Mouse (Mus musculus): ENCODE data around the gene Tmem171. TPM values are rescaled to one million over a fixed set of nuclear protein-coding genes. Genes with fewer than 3 reads are reported as not detected.

Gene Tmem171
- total RNA-seq (2014; rRNA removed) = not detected in 2 replicates
- not detected in 2 replicates for polyA plus RNA-seq (2015; fragmentation: Nextera tagmentation; extraction: Ambion mirVana)

GRCm38 (mm10) chr13:98694773-98695314 lies at the start of gene Tmem171:
Tmem171 (minus strand) TSS chr13:98694834.
- peak within 1 kb of the TSS; percentile 64 for H3K4me2 ChIP-seq (ENCODE audit: low read depth, low read length)
- ATAC-seq (peak; percentile 72; the same call in 1 of the 2 replicates), DNase-seq (ENCODE audit: low spot score) (peak; percentile 12)
- H3K9me3 ChIP-seq (ENCODE audit: low read length) = no peaks in the 10 kb centered on the region
- H3K27ac ChIP-seq = no peak within 1 kb of the TSS
- H3K4me1 ChIP-seq (ENCODE audit: insufficient read depth, low read length) = 0 out of 2 replicates have a peak, but pooled peaks cover 7% of the 10 kb centered on the region
- 9% methylated on average over 42 of the region's 44 CpGs for WGBS
- no peak for TF ChIP-seq CTCF (IDR thresholded peaks at IDR 0.05; ENCODE audit: low read depth)
- no peaks in the 10 kb centered on the region for H3K36me3 ChIP-seq (ENCODE audit: insufficient read depth, low read length)
- H3K4me3 ChIP-seq (ENCODE audit: low read length) = peak within 1 kb of the TSS; percentile 33
- H3K27me3 ChIP-seq (ENCODE audit: insufficient read depth, low read length) = no peaks in the 10 kb centered on the region
- peak within 1 kb of the TSS; percentile 31 for H3K9ac ChIP-seq (replicated peaks; ENCODE audit: low read length)

GRCm38 (mm10) chr13:98743829-98744228 lies 49.2 kb upstream of the Tmem171 start:
- H3K9me3 ChIP-seq (ENCODE audit: low read length) = no peaks in the 10 kb centered on the region
- no peak for ATAC-seq
- peaks cover 23% of the 10 kb centered on the region; the same call in 1 of the 2 replicates for H3K36me3 ChIP-seq (ENCODE audit: insufficient read depth, low read length)
- no peak overlapping the region for H3K4me2 ChIP-seq (ENCODE audit: low read depth, low read length)
- H3K4me3 ChIP-seq (ENCODE audit: low read length) = no peak overlapping the region
- no peaks in the 10 kb centered on the region for H3K4me1 ChIP-seq (ENCODE audit: insufficient read depth, low read length)
- no peak overlapping the region for H3K27ac ChIP-seq
- TF ChIP-seq CTCF (IDR thresholded peaks at IDR 0.05; ENCODE audit: low read depth) = no peak
- no peak overlapping the region for H3K9ac ChIP-seq (replicated peaks; ENCODE audit: low read length)
- H3K27me3 ChIP-seq (ENCODE audit: insufficient read depth, low read length) = no peaks in the 10 kb centered on the region
- DNase-seq (ENCODE audit: low spot score) = no peak

DNA sequence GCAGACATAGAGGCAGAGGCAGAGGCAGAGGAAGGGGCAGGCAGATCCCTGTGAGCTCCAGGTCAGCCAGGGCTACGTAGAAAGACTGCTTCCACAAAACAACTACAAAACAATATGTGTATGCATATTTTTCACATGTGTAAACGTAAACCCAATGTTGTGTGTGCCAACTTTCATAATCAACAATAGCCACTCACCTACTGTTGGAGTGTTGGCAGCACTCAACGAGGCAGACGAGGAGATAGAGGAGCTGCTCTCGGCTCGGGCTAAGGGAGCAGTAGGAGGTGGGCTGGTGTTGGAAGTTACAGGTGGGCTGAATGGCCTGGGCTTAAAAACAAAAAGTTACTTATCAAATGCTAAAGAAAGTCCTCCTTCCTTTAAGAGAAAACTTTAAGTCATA lies 48.6 kb upstream of the Tmem171 start:
- H3K27me3 ChIP-seq (ENCODE audit: insufficient read depth, low read length) = no peaks in the 10 kb centered on the region
- no peak for ATAC-seq
- peaks cover 23% of the 10 kb centered on the region; the same call in 1 of the 2 replicates for H3K36me3 ChIP-seq (ENCODE audit: insufficient read depth, low read length)

GRCm38 (mm10) chr13:98738213-98738612 lies 43.6 kb upstream of the Tmem171 start:
- ATAC-seq (no peak), DNase-seq (ENCODE audit: low spot score) (no peak)
- no peak for TF ChIP-seq CTCF (IDR thresholded peaks at IDR 0.05; ENCODE audit: low read depth)
- Histone ChIP-seq H3K27ac (no peak overlapping the region), H3K9ac (replicated peaks; ENCODE audit: low read length) (no peak overlapping the region), H3K27me3 (ENCODE audit: insufficient read depth, low read length) (no peaks in the 10 kb centered on the region), H3K4me3 (ENCODE audit: low read length) (no peak overlapping the region), H3K4me2 (ENCODE audit: low read depth, low read length) (no peak overlapping the region), H3K9me3 (ENCODE audit: low read length) (no peaks in the 10 kb centered on the region), H3K36me3 (ENCODE audit: insufficient read depth, low read length) (peaks cover 14% of the 10 kb centered on the region; the same call in 1 of the 2 replicates), H3K4me1 (ENCODE audit: insufficient read depth, low read length) (no peaks in the 10 kb centered on the region)
- WGBS = 91% methylated on average over 2 of the region's 2 CpGs

More for the DNA sequence above, 48.6 kb upstream of the Tmem171 start:
- no peak overlapping the region for H3K4me3 ChIP-seq (ENCODE audit: low read length)
- no peak for TF ChIP-seq CTCF (IDR thresholded peaks at IDR 0.05; ENCODE audit: low read depth)
- no peaks in the 10 kb centered on the region for H3K4me1 ChIP-seq (ENCODE audit: insufficient read depth, low read length)
- H3K4me2 ChIP-seq (ENCODE audit: low read depth, low read length) = no peak overlapping the region
- 89% methylated on average over 6 of the region's 6 CpGs for WGBS
- no peak overlapping the region for H3K9ac ChIP-seq (replicated peaks; ENCODE audit: low read length)
- H3K27ac ChIP-seq = no peak overlapping the region
- no peaks in the 10 kb centered on the region for H3K9me3 ChIP-seq (ENCODE audit: low read length)
- no peak for DNase-seq (ENCODE audit: low spot score)

DNA sequence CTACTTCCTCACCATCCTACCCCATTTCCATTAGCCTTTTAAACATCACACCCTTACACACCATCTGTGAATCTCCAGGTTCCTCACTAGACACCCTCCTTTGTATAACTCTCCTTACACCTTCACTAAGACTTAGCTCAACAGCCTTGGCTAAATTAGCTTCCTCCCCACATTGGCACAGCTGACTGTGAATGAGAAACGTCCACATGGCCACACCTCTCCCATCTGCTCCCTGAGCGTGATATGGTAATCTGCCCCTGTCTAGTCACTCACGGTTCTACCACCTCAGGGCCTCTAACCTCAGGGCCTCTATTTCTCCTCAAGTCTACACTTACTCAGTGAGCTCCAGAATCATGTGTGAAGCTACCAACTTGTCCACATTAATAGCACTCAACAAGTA lies 38.7 kb upstream of the Tmem171 start:
- Histone ChIP-seq H3K4me1 (ENCODE audit: insufficient read depth, low read length) (no peaks in the 10 kb centered on the region), H3K9ac (replicated peaks; ENCODE audit: low read length) (no peak overlapping the region), H3K36me3 (ENCODE audit: insufficient read depth, low read length) (peaks cover 23% of the 10 kb centered on the region), H3K27ac (no peak overlapping the region), H3K4me2 (ENCODE audit: low read depth, low read length) (no peak overlapping the region), H3K27me3 (ENCODE audit: insufficient read depth, low read length) (no peaks in the 10 kb centered on the region), H3K4me3 (ENCODE audit: low read length) (no peak overlapping the region), H3K9me3 (ENCODE audit: low read length) (no peaks in the 10 kb centered on the region)
- no peak for TF ChIP-seq CTCF (IDR thresholded peaks at IDR 0.05; ENCODE audit: low read depth)
- ATAC-seq = no peak
- WGBS = 45% methylated on average over 3 of the region's 3 CpGs
- no peak for DNase-seq (ENCODE audit: low spot score)

DNA sequence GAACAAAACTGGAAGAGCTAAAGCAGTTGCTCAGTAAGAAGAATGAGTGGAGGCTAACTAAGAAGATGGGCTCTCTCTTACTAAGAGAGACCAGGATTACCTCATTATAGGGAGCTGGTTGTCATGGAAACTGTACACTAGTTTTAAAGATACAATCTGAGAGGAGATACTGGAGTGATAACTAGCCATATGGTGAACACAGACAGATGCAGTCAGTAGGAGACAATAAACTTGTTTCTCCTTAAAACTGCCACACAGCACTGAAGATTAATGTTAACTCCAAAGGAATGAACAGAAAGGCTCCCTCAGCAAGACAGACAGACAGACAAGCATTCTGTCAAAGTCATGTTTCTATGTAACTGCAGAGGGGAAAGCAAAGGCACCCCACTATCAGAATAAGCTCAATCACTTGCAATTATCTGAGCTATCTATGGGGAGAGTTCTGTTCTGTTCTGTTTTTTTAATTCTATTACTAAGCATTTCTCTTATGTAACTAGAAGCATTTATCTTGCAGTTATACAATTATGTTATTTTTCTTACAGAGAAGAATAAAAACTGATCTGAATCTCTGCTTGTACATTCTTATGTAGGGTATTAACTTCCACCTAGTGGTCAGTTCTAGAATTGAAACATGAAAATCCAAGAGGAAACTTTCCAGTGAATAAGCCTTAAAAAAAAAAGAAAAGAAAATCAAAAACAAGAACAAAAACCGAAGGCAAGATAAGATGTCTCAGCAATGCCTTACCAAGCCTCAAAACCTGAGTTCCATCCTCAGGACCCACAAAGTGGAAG lies 34.8 kb upstream of the Tmem171 start:
- TF ChIP-seq CTCF (IDR thresholded peaks at IDR 0.05; ENCODE audit: low read depth) = peak; percentile 56
- H3K4me1 ChIP-seq (ENCODE audit: insufficient read depth, low read length) = no peaks in the 10 kb centered on the region
- peaks cover 35% of the 10 kb centered on the region for H3K36me3 ChIP-seq (ENCODE audit: insufficient read depth, low read length)
- no peaks in the 10 kb centered on the region for H3K9me3 ChIP-seq (ENCODE audit: low read length)
- H3K9ac ChIP-seq (replicated peaks; ENCODE audit: low read length) = no peak overlapping the region
- ATAC-seq = no peak
- no peak overlapping the region for H3K4me2 ChIP-seq (ENCODE audit: low read depth, low read length)
- no peak overlapping the region for H3K27ac ChIP-seq
- 80% methylated on average over 1 of the region's 1 CpGs for WGBS
- H3K27me3 ChIP-seq (ENCODE audit: insufficient read depth, low read length) = no peaks in the 10 kb centered on the region
- no peak overlapping the region for H3K4me3 ChIP-seq (ENCODE audit: low read length)
- peak; percentile 47 for DNase-seq (ENCODE audit: low spot score)

- ATAC-seq (peak; percentile 55), DNase-seq (ENCODE audit: low spot score) (peak; percentile 62)
- Histone ChIP-seq H3K4me1 (ENCODE audit: insufficient read depth, low read length) (no peaks in the 10 kb centered on the region), H3K27me3 (ENCODE audit: insufficient read depth, low read length) (no peaks in the 10 kb centered on the region), H3K4me2 (ENCODE audit: low read depth, low read length) (no peak overlapping the region), H3K9ac (replicated peaks; ENCODE audit: low read length) (no peak overlapping the region), H3K27ac (no peak overlapping the region), H3K4me3 (ENCODE audit: low read length) (no peak overlapping the region), H3K36me3 (ENCODE audit: insufficient read depth, low read length) (peaks cover 28% of the 10 kb centered on the region), H3K9me3 (ENCODE audit: low read length) (no peaks in the 10 kb centered on the region)
- TF ChIP-seq CTCF (IDR thresholded peaks at IDR 0.05; ENCODE audit: low read depth) = peak; percentile 80
- WGBS = 56% methylated on average over 4 of the region's 4 CpGs
Observed at GRCm38 (mm10) chr13:98726494-98726893, 31.9 kb upstream of the Tmem171 start.

Measured in hindbrain, postnatal 0 days (tissue).